Mouse (Mus musculus) gastrocnemius, postnatal 4 days (tissue): ENCODE measurements at regions not wholly inside any gene's neighbourhood (a gene's known extent, or its start where the extent isn't known, plus 50 kb on each side); places are given as distances from the start of the nearest gene placed in this dataset.

Experiments used
- DNase-seq, 2 experiments: peaks; one replicate each; pipeline ENCODE4 v3.0.0; 2021 to 2022; ENCODE audit warnings: low spot score in 2 of 2, mixed read lengths in 2 of 2

DNA sequence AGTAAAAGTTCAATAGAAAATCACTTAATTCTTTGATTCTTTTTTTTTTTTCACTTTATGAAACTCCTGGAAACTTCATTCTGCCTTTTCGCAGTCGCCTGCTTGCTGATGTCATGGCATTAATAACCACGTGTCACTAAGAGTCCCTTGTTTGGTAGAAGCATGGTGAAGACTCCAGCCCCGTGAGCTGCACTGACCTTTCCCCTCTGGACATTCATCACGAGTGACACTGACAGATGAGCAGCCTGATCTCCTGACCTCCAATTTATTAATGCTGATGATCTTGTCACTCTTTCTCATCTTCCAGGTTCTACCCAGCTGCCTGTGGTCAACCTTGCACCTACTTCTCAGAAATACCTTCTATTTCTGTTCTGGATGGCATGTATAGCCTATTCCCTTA is 867.1 kb upstream of the Slit2 start:
- DNase-seq, result no peak

DNA sequence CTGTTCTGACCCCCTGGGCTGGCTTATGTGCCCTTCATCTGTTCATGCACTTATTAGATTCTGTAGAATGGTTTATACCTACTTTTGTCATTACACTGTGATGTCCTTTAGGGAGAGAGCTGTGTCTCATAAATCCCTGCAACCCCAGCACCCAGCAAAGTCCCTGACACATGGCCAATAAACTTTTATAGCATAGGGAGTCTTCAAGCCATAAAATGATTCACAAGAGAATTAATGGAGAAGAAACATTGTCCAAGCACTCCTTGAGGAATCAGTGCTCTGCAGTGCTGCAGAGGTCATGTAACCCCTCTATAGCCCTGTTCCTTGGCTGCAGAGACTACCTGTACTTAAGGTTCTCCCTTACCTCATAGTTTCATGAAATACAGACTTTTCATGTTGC is 887.2 kb upstream of the Slit2 start:
- DNase-seq, result no peak

DNA sequence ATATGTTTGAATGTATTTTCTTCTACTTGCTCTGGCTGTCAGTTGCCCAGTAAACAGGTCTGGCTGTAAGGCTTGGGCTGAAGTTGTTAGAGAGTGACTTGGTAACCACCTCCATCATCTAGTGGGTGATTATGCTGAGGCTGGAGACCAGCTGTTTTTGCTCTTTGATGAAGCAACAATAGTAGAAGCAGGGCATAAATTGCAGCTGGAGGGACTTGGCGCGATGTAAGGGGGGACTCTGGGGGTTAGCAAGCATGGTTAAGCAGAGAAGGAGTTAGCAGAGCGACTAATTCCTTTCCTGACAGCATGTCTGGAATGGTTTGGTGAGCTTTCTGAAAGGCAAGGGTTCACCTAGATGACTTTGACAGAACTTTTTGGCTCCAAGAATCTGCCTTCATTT is 930.0 kb upstream of the Slit2 start:
- no peak for DNase-seq

DNA sequence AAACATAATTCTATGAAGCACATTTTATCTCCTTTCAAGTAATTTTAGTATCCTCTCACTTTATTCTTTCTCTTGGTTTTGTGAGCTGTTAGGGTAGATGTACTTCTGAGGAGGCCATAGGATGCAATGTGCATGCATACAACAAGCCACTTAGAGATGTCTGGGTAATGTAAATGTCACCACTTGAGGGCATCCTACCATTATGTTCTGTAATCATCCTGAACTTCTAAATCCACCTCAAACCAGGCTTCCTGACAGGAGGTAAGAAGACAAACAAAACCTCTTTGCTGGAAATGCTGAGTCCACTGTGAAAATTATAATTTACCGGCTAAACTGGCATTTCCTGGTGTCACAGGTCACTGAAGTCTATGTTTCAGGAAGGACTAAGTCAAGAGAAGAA is 946.2 kb upstream of the Slit2 start:
- no peak for DNase-seq

DNA sequence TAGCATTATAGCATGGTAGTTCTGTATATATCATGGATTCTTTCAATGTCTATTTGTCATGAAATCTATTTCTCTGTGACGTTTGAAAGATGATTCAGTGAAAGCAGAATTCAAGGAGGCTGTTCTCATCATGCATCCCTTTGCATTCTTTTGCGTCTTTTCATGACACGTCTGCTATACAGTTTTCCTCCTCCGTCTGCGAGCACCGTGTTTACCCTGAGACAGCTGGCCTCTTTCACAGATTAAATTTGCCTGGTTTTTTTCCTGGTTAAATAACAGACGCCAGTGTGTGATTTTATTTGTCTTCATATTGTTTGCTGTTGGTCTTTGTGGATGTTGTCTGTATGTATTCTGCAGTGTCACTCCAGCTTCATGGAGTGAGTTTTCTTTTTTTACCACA is 948.9 kb upstream of the Slit2 start:
- DNase-seq, result no peak

DNA sequence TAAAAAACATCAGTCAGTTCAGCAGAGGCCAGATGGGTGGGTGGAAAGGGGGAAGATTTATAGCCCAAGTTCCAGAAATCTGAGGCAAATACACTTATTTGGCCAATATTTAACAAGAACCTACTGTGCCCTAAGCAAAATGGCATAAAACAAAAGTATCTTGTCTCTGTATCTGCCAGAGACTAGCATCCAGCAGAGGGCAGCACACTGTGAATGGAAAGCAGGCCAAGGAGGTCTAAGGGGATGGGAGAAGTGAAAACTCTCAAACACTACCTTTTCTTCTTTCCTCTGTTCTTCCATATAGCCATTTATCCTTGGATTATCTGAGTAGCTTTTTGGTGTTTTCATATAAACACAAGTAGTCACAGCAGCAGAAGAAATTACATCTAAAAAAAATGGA is 968.6 kb upstream of the Slit2 start:
- peak in 1 of 2 experiments; percentile 33 for DNase-seq

DNA sequence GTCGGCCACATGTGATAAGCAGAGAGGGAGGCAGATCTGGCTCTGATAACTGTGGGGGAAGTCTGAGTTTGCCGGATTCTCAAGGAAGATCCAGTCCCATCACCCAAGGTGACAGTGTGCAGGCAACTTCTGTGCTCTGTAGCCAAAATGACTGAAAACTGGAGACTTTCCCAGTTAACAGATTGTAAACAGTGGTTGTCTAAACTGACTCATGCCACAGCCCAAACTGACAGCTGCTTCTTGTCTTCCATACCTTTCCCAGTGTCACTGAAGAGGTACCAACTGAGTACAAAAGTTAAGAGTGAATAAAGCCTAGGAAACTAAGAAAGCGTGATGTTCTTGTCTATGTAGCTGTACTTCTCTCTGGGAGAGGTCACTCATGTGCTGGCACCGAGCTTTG is 990.4 kb upstream of the Slit2 start:
- no peak for DNase-seq

DNA sequence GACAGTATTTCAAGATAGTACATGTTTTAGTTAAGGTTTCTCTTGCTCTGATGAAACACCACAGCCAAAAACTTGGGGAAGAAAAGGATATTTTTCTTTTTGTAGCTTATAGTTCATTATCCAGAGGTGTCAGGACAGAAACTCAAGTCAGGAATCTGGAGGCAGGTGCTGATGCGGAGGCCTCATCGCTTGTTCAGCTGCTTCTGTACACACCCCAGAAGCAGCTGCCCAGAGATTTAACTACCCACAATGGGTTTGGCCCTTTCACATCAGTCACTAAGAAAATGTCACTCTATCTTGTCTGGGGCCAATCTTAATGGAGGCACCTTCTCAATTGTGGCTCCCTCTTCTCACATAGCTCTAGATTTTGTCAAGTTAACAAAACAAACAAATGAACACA is 996.4 kb upstream of the Slit2 start:
- DNase-seq, result no peak

DNA sequence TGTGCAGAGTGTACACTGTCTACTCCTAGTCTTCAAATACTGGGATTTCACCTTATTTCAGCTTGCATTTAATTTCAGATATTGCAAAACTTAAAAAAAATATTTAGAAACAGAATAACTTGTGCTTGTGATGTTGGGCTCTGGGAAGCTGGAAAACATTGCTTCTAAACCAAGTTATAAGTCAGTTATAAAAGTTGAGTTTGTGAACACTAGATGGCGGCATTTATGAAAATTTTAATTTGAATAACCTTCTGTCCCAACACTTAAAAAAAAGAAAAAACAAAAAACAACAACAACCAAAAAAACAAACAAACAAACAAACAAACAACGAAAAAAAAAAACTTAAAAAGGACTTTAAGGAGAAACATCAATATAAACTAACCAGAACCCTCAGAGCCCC is 1002.6 kb upstream of the Slit2 start:
- no peak for DNase-seq

DNA sequence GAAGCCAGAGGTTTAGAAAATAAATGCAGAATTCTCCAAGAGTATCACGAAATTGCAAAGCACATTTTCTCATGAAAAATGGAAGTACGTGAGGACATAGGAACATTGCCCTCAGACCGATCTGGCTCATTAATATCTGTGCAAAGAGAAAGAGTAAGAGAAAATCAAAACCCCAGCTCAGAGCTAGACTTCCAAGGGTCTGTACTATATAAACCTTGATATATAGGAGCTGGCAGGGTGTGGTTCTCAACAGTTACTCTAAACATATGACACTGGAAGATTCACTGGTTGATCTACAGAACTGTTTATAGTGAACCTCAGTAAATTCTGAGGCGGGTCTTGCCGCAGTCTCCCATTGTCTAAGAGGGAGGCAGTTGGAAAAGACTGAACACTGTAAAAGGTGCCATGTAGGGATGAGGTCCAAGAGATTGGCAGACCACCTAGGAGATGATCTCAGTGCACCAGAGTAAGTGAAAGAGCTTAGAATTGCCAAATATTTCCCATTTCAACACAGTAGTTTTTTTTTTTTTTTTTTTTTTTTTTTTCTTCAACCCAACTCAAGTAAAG is 1014.0 kb upstream of the Slit2 start:
- no peak for DNase-seq

DNA sequence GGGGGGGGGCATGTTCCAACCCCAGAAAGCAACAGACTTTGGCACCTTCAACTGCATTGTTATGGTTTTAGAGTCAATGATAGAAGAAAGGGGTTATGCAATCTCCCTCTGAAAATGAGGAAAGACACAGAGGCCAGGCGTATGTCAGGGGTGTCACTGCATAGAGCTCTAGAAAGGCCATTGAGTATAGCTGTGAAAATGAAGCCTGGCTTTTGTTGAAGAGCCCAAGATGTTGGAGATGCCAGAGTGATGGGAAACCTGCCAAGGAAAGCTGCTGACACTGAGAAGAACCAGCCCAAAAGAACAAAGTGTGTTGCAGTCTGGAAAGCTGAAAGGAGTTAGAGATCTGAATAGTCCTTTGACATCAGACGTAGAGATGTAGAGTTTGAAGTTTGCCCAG is 1022.2 kb upstream of the Slit2 start:
- DNase-seq, result no peak

DNA sequence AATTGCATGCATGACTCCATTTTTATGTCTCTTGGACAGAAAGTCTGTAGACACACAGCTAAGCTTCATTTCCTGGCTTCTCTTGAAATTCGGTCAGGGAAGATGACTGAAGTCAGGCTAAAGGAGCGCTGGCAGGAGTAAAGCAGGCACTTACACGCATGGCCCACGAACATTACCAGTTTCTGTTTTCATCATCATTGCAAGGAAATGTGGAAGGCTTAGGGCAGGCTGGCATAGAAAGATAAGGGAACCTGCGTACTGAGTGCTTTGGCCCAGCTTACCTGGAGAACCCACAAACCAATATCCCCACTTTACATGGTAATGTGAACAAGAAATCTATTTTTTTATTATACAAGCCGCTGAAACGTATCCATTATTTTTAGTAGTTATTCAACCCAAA is 1056.6 kb upstream of the Slit2 start:
- DNase-seq, result no peak

DNA sequence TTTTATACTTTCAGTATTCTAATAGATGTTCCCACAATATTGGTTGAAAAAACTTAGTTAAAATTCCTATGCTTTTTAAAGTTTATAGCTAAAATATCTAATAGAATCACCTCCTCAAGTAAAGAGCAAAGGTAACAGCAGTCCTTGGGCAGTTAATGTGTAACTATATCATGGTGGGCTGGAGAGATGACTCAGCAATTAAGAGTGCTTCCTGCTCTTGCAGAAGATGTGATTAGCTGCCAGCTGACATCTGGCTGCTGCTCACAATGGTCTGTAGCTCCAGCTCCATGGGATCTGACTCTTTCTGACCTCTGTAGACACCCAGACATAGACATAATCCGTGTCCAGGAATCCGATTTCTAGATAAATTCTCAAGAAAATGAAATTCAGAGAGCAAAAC is 1044.5 kb upstream of the Lcorl start:
- no peak for DNase-seq

DNA sequence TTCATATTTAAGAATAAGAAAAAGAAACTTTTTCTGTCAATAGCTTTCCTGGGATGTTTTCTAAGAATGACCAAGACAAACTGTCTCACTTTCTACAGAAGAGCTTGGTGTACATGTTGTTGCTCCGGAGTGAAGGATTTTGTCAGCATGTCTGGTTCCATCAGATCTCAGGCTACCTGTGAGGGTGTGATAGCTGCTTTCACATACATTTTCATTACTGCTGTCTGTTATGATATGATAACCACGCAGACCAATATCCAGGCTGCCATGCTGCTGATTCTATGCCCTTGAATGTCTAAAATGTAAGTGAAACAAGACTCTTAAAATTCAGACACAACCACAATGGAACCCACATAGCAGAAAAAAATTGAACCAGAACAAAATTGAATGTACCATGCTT is 1036.6 kb upstream of the Lcorl start:
- DNase-seq, result no peak

DNA sequence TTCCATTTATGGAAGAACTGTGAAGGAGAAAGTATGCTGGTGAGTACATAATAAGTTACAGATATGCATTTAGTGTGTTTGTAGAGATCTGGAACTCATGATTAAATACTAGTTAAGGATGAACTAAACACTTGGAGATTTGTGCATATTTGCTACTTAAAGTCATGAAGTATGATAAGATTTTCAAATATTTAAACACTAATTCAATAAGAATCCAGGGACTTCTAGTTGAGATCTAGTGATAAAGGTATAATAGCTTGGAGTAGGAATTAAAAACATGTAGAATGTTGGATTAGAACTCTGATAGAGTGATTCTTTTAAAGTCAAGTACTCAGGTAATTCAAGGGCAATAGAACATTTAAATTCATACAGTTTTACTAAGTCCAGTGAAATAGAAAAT is 1026.5 kb upstream of the Lcorl start:
- DNase-seq, result no peak

DNA sequence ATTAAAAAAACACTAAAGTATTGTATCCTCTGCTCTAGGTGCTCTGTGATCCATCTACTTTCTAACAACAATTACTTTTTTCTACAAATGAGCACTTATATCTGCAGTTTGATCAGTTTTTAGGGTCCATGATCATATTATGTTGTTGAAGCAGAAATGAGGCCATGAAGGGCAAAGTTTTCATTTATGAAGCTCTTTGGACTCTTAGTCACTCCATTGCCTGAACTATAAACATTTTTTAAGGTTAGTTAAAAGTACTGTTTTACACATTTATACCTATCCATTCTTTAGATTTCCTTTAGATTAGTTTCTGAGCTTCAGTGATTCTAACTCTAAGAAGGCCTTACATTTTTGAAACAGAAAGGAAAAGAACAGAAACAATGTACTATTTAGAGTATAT is 999.4 kb upstream of the Lcorl start:
- DNase-seq, result no peak

DNA sequence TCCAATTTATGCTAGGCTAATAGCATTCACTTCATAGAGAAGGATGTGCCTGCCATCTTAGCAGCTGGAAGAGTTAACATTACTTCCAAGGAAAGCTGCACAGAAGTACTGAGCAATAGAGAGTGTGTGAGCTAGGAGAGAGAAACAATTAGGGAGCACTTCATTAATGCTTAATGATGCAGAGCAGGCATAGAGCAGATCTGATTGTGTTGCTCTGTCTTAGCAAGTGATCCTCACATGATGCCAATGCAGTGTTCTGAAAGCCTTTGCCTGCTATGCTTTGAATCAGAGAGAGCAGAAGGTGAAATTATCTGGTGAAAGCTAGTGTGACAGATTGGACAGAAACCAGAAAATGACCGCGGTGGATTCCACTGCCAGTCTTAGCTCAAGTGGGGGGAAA is 987.8 kb upstream of the Lcorl start:
- DNase-seq, result no peak

DNA sequence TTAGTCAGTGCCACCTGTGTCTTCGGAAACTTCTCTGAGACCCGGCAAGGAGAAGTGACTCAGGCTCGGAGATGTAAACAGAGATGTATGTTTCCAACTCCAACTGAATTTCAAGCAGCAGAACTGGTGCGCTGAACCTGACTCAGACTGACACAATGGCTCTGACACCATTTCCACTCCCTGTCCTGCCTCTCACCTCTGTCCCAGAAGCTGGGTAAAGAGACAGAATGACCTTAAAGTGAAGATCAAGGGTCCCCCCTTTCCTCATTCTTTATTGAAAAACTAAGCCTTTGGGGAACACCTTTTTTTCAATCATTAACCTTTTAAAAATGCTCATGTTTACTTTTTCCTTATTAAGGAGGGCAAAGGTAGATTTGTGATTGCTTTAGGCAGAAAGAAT is 979.4 kb upstream of the Lcorl start:
- DNase-seq, result no peak

DNA sequence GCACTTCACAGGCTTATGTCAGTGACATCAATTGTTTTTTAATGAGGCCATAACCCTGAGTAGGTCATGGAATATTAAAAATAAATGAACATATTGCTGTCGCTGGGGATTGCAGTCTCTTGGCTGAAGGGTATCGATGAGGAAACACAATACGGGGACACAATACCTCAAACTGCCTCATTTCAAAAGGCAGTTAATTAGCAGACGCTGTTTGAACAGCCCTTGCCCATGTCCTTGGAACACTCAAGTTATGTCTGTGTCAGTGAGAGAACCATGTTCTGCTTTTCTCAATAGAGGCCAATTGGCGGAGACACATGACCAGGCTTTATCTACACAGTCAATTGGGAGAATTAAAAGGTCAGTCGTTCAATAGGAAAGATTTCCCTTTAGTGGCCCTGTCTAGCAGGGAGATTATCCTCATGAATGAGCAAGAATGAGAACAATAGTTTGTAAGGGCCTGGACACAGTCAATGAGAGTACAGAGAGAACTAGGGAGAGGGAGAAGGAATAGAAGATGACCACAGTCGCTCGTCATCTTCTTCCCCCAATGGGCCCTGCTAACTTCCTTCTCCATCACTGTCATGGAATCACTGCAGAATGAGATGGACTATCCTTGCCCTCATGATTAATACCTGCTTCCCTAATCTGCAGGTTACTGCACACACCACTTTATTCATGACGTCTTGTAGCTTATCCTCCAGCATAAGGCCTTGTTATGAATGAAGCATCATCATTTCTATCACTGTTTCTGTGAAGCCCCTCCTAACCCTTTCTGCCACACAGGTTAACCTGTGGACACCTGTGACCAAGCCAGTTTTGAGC is 973.6 kb upstream of the Lcorl start:
- DNase-seq, result no peak

DNA sequence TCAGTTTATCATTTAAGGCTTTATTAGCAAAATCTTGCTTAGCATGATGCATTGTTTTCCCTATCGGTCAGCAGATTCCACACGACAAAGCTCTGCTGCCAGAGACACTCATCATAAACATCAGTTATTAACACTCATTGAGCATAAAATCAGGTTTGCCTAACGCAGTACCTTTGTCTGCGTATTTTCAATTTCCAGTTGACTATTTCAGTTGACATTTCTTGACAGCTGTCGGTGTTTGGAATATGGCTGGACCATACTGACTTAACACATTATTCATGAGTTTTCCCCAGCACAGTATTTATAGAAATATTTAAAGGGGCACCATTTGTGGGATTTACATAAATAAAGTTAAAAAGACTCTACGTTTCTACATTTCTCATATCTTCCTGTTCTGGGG is 972.7 kb upstream of the Lcorl start:
- DNase-seq, result no peak

DNA sequence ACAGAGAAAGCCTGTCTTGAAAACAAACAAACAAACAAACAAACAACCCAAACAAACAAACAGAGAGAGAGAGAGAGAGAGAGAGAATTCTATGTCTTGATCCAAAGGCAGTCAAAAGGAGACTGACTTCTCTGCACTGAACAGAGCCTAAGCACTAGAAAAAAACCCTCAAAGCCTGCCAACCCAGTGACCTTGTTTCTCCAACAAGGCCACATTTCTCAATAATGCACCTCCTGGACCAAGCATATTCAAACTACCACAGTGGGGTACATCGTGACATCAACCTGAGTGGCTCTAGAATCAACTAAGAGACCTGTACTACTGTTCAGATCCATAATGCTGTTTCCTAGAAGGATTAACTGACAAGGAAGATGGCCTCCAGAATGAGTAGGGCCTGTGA is 969.0 kb upstream of the Lcorl start:
- no peak for DNase-seq

DNA sequence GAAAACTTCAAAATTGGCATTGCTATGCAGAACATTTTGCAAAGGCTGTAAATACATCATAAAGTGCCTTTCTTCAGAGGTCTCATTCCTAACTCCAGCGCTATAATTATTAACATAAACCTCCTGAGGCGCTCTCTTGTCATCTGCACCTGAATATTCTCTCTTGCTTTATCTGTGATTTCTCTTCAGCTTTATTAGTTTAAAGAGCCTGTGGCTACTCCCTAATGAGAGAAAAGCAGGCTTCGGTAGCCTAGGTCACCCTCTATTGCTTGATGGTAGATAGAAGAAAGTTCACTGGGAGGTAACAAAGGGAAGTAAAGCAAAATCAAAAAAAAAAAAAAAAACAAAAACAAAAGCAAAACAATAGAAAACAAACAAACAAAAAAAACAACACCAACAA is 967.5 kb upstream of the Lcorl start:
- no peak for DNase-seq

DNA sequence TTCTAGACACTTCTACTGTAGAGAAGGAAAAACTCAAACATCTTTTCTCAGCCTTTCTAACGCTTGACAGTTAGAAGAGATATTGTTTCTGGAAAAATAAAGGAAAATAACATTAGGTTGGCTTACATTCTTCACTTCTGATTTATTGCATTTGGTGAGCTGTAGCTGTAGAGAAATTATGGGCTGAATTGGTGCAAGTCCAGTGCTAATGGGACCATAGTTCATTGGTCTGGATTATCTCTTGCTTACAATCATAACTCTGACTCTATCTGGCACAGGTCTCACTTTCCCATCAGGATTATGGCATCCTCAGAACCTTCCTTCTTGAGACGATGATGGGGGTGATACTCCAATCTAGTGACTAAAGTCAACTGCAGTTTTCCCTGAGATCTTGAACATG is 937.7 kb upstream of the Lcorl start:
- no peak for DNase-seq
